In the genomic region with DNA sequence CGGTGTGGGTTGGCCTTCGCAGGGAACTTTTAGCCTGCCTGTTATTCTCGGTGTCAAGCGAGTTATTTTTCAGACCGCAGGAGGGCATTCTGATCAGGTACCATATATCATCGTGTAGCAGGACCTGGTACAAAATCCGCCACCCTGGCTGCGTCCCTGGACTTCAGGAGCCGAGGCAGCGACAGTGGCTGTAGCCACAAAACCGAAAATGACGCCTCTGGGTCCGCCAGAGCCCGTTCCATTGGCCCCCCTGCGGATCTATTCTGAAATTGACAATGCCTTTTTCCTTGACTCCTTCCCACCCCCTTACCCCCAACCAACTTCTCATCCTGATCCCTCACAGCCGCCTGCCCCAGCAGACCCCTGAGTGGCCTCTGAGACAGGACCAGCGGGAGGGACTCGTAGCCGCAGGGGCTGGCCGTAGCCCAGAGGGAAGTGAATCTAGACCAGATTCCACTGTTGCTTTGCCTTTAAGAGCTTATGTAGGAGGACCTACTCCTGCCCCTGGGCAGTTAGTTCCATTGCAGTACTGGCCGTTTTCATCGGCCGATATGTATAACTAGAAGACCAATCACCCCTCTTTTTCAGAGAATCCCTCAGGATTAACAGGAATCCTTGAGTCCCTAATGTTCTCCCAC, we compare ENCODE assay signal across 9 mouse cellular contexts. TPM values are rescaled to one million over a fixed set of nuclear protein-coding genes. Genes with fewer than 3 reads are reported as not detected.
DNase-seq lines count a peak whose midpoint lies in the region; ATAC-seq and TF ChIP-seq lines count a peak whose summit lies in the region.
"Had no signal": no experiment of that assay in that cellular context is flagged by ENCODE, and none has a peak within 500 bp of the region (broad histone marks: within the 10 kb centered on the region; RNA-seq: fewer than 3 reads in every experiment).

No protein-coding gene starts in this region.

- no peak overlapping the region; the same call in 1 of the 2 replicates for H3K9ac ChIP-seq in lung, embryonic 14.5 days
- peak overlapping the region; percentile 51; the same call in 1 of the 2 replicates for H3K9ac ChIP-seq in forebrain, embryonic 14.5 days (ENCODE audit: low read length)
- H3K9ac ChIP-seq in liver, embryonic 15.5 days = no peak overlapping the region
- no peak overlapping the region for H3K9ac ChIP-seq in stomach, embryonic 15.5 days

- no peak overlapping the region for H3K27ac ChIP-seq in lung, embryonic 14.5 days (ENCODE audit: low read depth)
- H3K27ac ChIP-seq in forebrain, embryonic 14.5 days (ENCODE audit: low read depth, low read length) = no peak overlapping the region
- H3K27ac ChIP-seq in liver, embryonic 15.5 days (replicated peaks) = no peak overlapping the region
- H3K27ac ChIP-seq in stomach, embryonic 15.5 days = peak overlapping the region; percentile 16; the same call in 1 of the 2 replicates
- H3K27ac ChIP-seq in left cerebral cortex, adult 2 months = no peak overlapping the region

- no peak for TF ChIP-seq CTCF in lung, embryonic 14.5 days (IDR thresholded peaks at IDR 0.05; ENCODE audit: low read depth)
- TF ChIP-seq CTCF in left cerebral cortex, adult 2 months (IDR thresholded peaks at IDR 0.05) = no peak

- H3K36me3 ChIP-seq in lung, embryonic 14.5 days (ENCODE audit: insufficient read depth) = no peaks in the 10 kb centered on the region
- H3K36me3 ChIP-seq in forebrain, embryonic 14.5 days (ENCODE audit: control insufficient read depth, insufficient read depth, low read length) = no peaks in the 10 kb centered on the region
- no peaks in the 10 kb centered on the region for H3K36me3 ChIP-seq in liver, embryonic 15.5 days (replicated peaks)
- no peaks in the 10 kb centered on the region for H3K36me3 ChIP-seq in stomach, embryonic 15.5 days

- H3K4me1 ChIP-seq in lung, embryonic 14.5 days (ENCODE audit: insufficient read depth) = no peaks in the 10 kb centered on the region
- 0 out of 2 replicates have a peak, but pooled peaks cover 3% of the 10 kb centered on the region for H3K4me1 ChIP-seq in forebrain, embryonic 14.5 days (ENCODE audit: control insufficient read depth, insufficient read depth, low read length)
- no peaks in the 10 kb centered on the region for H3K4me1 ChIP-seq in liver, embryonic 15.5 days (replicated peaks)
- no peaks in the 10 kb centered on the region for H3K4me1 ChIP-seq in stomach, embryonic 15.5 days

- peak overlapping the region; percentile 53 for H3K4me2 ChIP-seq in lung, embryonic 14.5 days
- H3K4me2 ChIP-seq in forebrain, embryonic 14.5 days (ENCODE audit: low read length) = peak overlapping the region; percentile 45
- H3K4me2 ChIP-seq in liver, embryonic 15.5 days = peak overlapping the region; percentile 44
- peak overlapping the region; percentile 50 for H3K4me2 ChIP-seq in stomach, embryonic 15.5 days

- H3K27me3 ChIP-seq in lung, embryonic 14.5 days (ENCODE audit: insufficient read depth, low read length) = no peaks in the 10 kb centered on the region
- no peaks in the 10 kb centered on the region for H3K27me3 ChIP-seq in forebrain, embryonic 14.5 days (replicated peaks; ENCODE audit: control insufficient read depth, insufficient read depth, low read length)
- no peaks in the 10 kb centered on the region for H3K27me3 ChIP-seq in liver, embryonic 15.5 days
- H3K27me3 ChIP-seq in stomach, embryonic 15.5 days (replicated peaks) = no peaks in the 10 kb centered on the region

- intact Hi-C loops in left cerebral cortex, postnatal 25 days (cut with DNase I) = no loop called here
- intact Hi-C loops in left cerebral cortex, adult 2 months (cut with DNase I) = no loop called here

- ATAC-seq in lung, embryonic 14.5 days (ENCODE audit: insufficient read depth) = peak; percentile 63
- ATAC-seq in forebrain, embryonic 14.5 days = no peak
- ATAC-seq in liver, embryonic 15.5 days (ENCODE audit: insufficient read depth) = no peak
- ATAC-seq in stomach, embryonic 15.5 days (ENCODE audit: insufficient read depth, low FRiP score, low read depth) = no peak
- ATAC-seq in monocyte, adult 5-6 weeks (replicated peaks; ENCODE audit: insufficient number of reproducible peaks, low FRiP score, low TSS enrichment, poor library complexity, severe bottlenecking) = no peak

- peak overlapping the region; percentile 18 for H3K4me3 ChIP-seq in lung, embryonic 14.5 days (ENCODE audit: low read depth, low read length)
- H3K4me3 ChIP-seq in forebrain, embryonic 14.5 days (ENCODE audit: low read depth, low read length) = peak overlapping the region; percentile 25
- H3K4me3 ChIP-seq in liver, embryonic 15.5 days (replicated peaks) = peak overlapping the region; percentile 28
- H3K4me3 ChIP-seq in stomach, embryonic 15.5 days (replicated peaks) = peak overlapping the region; percentile 34
- no peak overlapping the region for H3K4me3 ChIP-seq in left cerebral cortex, adult 2 months

- no peaks in the 10 kb centered on the region for H3K9me3 ChIP-seq in lung, embryonic 14.5 days (ENCODE audit: low read depth, low read length)
- no peaks in the 10 kb centered on the region for H3K9me3 ChIP-seq in forebrain, embryonic 14.5 days (replicated peaks; ENCODE audit: control insufficient read depth, low read length)
- no peaks in the 10 kb centered on the region; the same call in 1 of the 2 replicates for H3K9me3 ChIP-seq in liver, embryonic 15.5 days (replicated peaks)
- H3K9me3 ChIP-seq in stomach, embryonic 15.5 days = no peaks in the 10 kb centered on the region

- peak; percentile 74 for DNase-seq in lung, embryonic 14.5 days
- no peak for DNase-seq in lung, postnatal 14 days
- DNase-seq in forebrain, embryonic 14.5 days (ENCODE audit: low spot score) = peak; percentile 49
- DNase-seq in left cerebral cortex, postnatal 25 days (ENCODE audit: low spot score in 2 of 2) = no peak
- no peak for DNase-seq in left cerebral cortex, adult 2 months (ENCODE audit: extremely low spot score in 1 of 2, low spot score in 2 of 2)
- DNase-seq: gastrocnemius, postnatal 14 days had no signal

- WGBS in lung, embryonic 14.5 days = 53% methylated on average over 23 of the region's 23 CpGs
- 21% methylated on average over 23 of the region's 23 CpGs for WGBS in forebrain, embryonic 14.5 days
- 66% methylated on average over 23 of the region's 23 CpGs for WGBS in liver, embryonic 15.5 days (ENCODE audit: insufficient replicate concordance)
- WGBS in stomach, embryonic 15.5 days = 60% methylated on average over 23 of the region's 23 CpGs

RNA-seq across cellular contexts. Expression of a gene that starts 11.0 kb away (rescaled TPM):
- 126 and 141 TPM in 2 replicates for polyA plus RNA-seq in lung, embryonic 14.5 days (2014; fragmentation: Nextera tagmentation; extraction: Ambion mirVana)
- polyA plus RNA-seq in forebrain, embryonic 14.5 days (2014; fragmentation: Nextera tagmentation; extraction: Ambion mirVana) = 155 and 170 TPM in 2 replicates
- polyA plus RNA-seq in liver, embryonic 15.5 days (2015; fragmentation: Nextera tagmentation; extraction: Ambion mirVana) = 22.5 and 22.9 TPM in 2 replicates
- polyA plus RNA-seq in stomach, embryonic 15.5 days (2015; fragmentation: Nextera tagmentation; extraction: Ambion mirVana) = 76.2 and 87.8 TPM in 2 replicates
- 11.9 to 23.9 TPM (median 15.9 TPM) in 3 replicates for total RNA-seq in monocyte, adult 5-6 weeks (2017)
- total RNA-seq in left cerebral cortex, postnatal 25 days (2021) = 10 to 100 TPM; 47.3 to 52.9 TPM
- 10 to 100 TPM; 43.6 to 52.2 TPM for total RNA-seq in left cerebral cortex, adult 2 months (2021)

RNA-seq across cellular contexts. Expression of a gene that starts 18.4 kb away (rescaled TPM):
- 63.6 and 71.3 TPM in 2 replicates for polyA plus RNA-seq in lung, embryonic 14.5 days (2014; fragmentation: Nextera tagmentation; extraction: Ambion mirVana)
- 49.5 and 52.5 TPM in 2 replicates for polyA plus RNA-seq in forebrain, embryonic 14.5 days (2014; fragmentation: Nextera tagmentation; extraction: Ambion mirVana)
- 26.2 and 27.5 TPM in 2 replicates for polyA plus RNA-seq in liver, embryonic 15.5 days (2015; fragmentation: Nextera tagmentation; extraction: Ambion mirVana)
- 49.2 and 52.0 TPM in 2 replicates for polyA plus RNA-seq in stomach, embryonic 15.5 days (2015; fragmentation: Nextera tagmentation; extraction: Ambion mirVana)
- total RNA-seq in monocyte, adult 5-6 weeks (2017) = 28.3 to 50.1 TPM (median 31.0 TPM) in 3 replicates
- total RNA-seq in left cerebral cortex, postnatal 25 days (2021) = 10 to 100 TPM; 25.8 to 28.4 TPM
- 10 to 100 TPM; 26.7 to 27.2 TPM for total RNA-seq in left cerebral cortex, adult 2 months (2021)

RNA-seq across cellular contexts. Expression of a gene that starts 54.4 kb away (rescaled TPM):
- 7.0 and 8.1 TPM in 2 replicates for polyA plus RNA-seq in lung, embryonic 14.5 days (2014; fragmentation: Nextera tagmentation; extraction: Ambion mirVana)
- 34.3 and 38.1 TPM in 2 replicates for polyA plus RNA-seq in forebrain, embryonic 14.5 days (2014; fragmentation: Nextera tagmentation; extraction: Ambion mirVana)
- polyA plus RNA-seq in liver, embryonic 15.5 days (2015; fragmentation: Nextera tagmentation; extraction: Ambion mirVana) = 0.48 and 0.50 TPM in 2 replicates
- 7.1 and 7.2 TPM in 2 replicates for polyA plus RNA-seq in stomach, embryonic 15.5 days (2015; fragmentation: Nextera tagmentation; extraction: Ambion mirVana)
- 2.2 TPM in 1 of 3 replicates, not detected in the others for total RNA-seq in monocyte, adult 5-6 weeks (2017)
- total RNA-seq in left cerebral cortex, postnatal 25 days (2021) = 10 to 100 TPM; 29.6 to 33.2 TPM
- total RNA-seq in left cerebral cortex, adult 2 months (2021) = 10 to 100 TPM; 26.7 to 27.6 TPM

Comparison
In these comparisons a context has a peak if more than half of its experiments do, and no peak if none do; other contexts are left out.
1. DNase-seq: peak in lung, embryonic 14.5 days (single experiment) and forebrain, embryonic 14.5 days (single experiment); none in lung, postnatal 14 days (single experiment), left cerebral cortex, postnatal 25 days (0 of 2) and left cerebral cortex, adult 2 months (0 of 2).
2. Peak in every context shown above with its lines, with median percentiles within 50 percentile points of each other: H3K4me2 ChIP-seq.